Mouse (Mus musculus) gastrocnemius, postnatal 10 days (tissue): ENCODE data around the gene Wdr24. TPM values are rescaled to one million over a fixed set of nuclear protein-coding genes. Genes with fewer than 3 reads are reported as not detected.

Source experiments
- DNase-seq: peaks from one replicate; pipeline ENCODE4 v3.0.0; 2021; ENCODE audit warnings: mixed read lengths
- long read RNA-seq, 2 experiments: library from polyadenylated mRNA; stranded (forward); transcript quantifications; one replicate each; pipeline ENCODE4 v2.0.0; 2021
- total RNA-seq, 2 experiments: library from RNA; stranded (reverse); gene quantifications; 2 replicates each; pipeline ENCODE4 v1.2.3; 2021

The Wdr24 gene
- 10 to 100 TPM in 1 of 2 experiments, 1 to 10 TPM in 1; 10.0 to 10.8 TPM for total RNA-seq
- long read RNA-seq, experiment 1, transcript Wdr24-201 (9 exons, 3,099 nt), result major isoform, 19 of 29 reads
- long read RNA-seq, experiment 1, partial matches to known transcripts, result 3 of 29 reads
- long read RNA-seq, experiment 1, other reads (novel, unspliced or antisense), result 4 of 29 reads
- long read RNA-seq, experiment 2, transcript Wdr24-201 (9 exons, 3,099 nt), result major isoform, 13 of 19 reads
- long read RNA-seq, experiment 2, partial matches to known transcripts, result 3 of 19 reads
- long read RNA-seq, experiment 2, other reads (novel, unspliced or antisense), result 3 of 19 reads

DNA sequence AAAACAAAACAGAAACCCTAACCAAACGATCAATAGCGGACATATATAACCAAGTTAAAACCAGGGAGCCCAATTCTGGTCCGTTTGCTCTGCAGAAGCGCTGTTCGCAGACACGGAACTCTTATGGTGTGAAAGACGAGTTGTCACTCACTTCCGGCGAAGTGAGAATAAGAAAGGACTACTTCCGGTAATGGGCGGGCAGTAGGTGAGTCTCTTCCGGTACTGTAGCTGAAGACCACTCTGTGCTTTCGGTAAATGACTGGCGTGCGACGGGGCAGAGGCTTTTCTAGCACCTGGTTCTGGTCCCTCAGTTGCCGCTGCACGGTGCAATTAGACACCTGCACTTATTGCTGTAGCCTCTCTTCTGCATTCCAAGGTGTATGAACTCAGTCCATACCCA is at the start of gene Wdr24:
Gene Wdr24, plus strand, starts transcription at position 176 of the 400 bp plus-strand sequence.
- no peak for DNase-seq

DNA sequence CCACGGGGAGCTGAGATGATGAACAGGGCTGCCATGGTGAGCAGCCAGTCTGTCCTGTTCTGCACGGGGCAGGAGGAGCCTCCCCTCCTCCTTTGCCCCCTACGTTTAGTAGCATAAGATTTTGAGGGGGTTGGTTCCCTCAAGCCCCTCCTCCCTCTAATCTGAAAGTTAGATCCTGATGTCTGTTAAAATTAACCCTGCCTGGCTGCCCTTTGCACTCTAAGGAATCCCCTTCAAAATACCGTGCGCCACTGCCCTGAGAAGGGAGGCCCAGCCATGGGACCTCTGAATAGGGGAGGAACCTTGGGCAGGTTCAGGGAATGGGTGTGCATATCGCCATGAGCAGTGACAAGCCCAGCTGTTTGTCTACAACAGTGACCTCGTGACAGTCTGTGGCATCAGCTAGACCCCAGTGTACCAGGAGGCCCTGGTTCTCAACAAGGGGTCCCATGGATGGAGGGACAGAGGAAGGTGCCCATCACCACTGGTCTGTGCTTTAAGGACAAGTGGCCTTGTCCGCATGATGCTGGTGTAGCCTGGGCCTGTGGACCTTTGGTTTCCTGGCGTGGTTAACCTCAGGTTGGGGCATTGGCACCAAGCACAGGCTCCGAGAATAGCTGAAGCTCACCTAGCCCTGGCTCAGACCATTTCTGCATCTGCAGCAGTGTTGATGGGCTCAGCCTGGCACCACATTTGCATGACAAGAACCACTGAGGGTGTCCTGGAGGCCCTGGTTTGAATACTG is 47.9 kb upstream of the Wdr24 start:
- no peak for DNase-seq

DNA sequence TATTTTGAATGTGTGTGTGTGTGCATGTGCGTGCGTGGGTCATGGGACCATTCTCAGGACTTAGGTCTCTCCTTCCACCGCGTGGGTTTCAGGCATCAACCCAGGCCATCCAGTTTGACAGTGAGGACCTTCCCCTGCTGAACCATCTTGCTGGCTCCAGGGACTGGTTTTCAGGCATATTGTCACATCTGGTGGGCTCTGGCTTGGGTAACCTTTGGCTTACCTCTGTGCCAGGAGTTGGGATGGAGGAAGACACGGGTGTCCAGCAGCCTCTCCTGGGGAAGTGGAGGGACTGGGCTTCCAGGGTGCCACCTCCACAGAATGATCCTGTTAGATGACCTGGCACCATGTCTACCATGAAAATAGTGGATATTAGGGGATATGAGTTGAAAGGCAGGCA is 45.5 kb upstream of the Wdr24 start:
- no peak for DNase-seq

DNA sequence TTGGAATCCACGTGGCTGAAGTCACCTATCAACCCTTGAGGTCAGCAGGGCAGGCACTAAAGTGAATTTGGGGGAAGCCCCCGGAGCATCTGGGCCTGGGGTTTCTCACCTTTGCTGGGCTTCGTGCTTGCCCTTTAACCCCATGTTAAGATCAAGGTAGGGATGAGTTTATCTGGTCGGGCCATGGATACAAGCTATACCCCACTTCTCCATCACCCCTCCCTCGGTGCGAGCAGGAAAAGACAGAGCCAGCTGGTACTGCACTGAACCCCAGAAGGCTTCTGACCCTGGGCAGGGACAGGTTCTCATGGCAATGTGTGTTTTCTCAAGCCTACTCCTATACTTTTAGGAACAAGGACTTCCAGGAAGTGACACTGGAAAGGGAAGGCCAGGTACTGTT is 42.1 kb upstream of the Wdr24 start:
- no peak for DNase-seq

DNA sequence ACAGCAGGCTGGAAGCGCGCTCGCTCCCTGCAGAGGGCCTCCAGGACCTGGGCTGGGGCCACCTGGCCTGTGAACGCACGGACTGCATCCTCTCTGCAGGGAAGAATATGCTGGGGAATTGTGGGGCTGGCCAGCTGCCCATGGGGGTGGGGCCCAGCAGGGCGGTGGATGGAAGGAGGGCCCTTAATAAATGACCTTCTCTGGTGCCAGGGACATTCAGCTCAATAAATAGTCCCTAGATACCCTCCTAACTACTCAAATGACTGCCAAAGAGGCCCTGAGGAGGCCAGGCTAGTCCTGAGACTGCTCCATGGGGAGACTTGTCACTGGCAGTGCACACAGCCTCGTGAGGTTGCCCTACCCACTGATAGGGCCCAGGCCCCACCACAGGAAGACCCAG is 40.3 kb upstream of the Wdr24 start:
- no peak for DNase-seq

DNA sequence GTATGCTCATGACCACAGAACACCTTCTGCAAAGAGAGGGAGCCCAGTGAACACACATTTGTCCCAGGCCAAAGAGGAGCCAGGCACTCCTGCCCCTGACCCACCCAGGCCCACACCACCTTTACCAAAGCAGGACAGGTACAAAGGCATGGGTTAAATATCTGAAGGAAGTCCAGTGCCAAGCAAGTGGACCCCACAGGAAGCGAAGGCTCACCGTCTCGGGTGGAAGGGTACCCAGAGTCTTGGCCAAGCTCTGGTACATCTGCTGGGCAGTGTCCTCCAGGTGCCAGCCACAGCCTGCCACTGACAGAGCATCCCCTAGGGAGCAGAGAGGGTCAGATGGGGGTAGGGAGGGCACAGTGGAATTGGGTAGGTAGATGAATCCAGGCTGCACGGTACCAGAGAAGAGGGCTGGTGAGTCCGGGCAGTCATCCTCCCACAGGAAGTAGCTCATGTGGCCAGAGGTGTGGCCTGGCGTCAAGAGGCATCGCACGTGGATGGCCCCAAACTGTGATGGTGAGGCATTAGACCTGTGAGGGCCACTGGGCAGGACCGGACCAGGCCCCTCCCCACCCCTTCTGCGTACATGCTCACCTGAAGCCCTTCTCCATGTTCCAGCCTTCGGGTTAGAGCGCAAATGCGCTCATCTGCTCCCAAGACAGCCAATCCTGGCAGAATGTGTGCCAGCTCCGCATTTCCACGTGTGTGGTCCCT is 39.4 kb upstream of the Wdr24 start:
- no peak for DNase-seq

DNA sequence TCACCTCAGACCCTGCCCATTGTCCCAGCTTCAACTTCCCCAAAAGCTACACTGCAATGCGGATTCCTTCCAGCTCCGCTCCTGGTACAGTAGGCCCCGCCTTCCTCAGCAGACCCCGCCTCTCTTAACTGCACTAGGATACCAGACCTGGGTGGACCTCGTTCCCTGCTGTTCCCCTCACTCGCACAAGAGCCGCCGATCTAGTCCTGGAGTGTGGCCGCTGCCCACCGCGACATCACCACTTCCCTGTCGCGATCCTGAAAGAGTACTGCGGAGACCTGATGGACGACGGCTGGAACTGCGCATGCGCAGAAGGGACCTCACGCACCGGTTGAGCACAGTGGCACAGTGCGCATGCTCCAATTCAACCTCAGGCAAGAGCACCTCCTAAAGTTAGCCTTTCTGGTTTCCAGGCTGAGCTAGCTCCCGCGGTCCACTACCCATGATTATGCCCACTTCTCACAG is 38.1 kb upstream of the Wdr24 start, which contains the start of gene Haghl:
Gene Haghl, minus strand, starts transcription at position 393 of the 465 bp plus-strand sequence.
- peak; percentile 97 for DNase-seq

DNA sequence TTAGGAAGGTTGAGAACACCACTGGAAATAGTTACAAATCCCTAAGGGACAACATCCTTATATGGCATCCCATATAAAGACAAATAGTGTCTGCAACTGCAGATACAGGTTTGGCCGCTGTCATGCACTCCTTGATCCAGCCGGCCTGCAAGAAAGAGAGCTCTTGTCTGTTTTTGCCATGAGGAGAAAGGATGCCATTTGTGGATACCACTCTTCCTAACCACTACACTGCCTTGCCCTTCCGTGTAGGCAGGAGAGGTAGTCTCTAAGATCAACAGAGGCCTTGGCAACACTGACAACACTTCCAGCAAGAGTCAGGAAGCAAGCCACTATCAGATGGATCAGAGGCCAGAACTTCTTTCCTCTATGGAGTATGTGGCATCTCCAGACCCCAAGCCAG is 37.1 kb upstream of the Wdr24 start, which contains the start of gene Ccdc78:
Gene Ccdc78, plus strand, starts transcription at position 301 of the 400 bp plus-strand sequence.
- no peak for DNase-seq

DNA sequence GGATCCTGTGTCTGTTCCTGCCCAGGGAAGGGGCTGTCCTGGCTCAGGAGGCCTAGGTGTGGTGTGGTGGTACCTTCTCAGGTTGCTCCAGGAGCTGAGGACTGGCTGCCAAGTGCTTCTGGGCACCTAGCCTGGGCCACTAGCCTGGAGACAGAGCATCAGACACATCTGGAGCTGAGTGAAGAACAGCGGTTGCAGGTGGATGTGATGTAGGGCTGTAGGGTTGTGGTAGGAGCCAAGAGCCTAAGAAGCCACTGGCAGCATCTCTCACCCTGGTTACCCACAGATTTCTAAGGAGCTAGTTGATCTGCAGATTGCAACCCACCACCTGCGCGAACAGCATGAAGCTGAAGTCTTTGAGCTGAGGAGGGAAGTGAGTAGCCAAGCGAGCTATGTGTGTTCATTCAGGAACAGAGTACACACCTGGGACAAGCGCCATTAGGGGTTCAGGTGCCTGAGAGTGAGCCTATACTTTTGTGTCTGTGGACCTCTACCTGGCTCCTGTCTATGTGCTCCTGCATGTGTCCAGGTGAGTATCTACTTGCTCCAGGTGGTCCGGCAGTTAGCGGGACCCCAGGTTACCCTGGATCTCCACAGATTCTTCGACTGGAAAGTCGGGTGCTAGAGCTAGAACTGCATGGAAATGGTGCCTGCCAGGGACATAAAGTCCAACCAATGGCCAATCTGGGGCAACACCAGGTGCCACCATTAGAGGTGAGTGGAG is 36.5 kb upstream of the Wdr24 start:
- no peak for DNase-seq

DNA sequence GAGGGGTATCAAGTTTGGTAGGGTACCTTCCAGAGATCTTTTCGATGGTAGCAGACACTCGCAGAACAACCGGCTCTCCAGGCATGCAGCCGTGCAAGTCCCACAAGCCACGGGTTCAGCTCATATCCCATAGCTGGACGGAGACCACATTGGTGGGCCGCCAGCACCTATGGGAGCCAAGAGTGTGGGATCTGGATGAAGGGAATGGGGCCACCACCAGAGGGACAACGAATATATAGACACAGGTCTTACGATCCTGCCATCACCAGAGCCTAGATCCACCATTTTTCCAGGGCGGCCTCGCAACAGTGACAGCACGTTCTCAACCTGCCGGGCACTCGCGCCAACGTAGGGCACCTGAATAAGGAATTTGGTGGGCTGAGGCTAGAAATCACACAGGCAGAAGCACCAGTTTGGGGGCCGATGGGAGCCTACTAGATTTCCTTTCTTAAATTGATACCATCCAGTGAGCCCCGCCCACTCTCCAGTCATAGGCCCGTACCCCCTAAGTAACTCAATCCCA is 32.0 kb upstream of the Wdr24 start:
- DNase-seq, result no peak

DNA sequence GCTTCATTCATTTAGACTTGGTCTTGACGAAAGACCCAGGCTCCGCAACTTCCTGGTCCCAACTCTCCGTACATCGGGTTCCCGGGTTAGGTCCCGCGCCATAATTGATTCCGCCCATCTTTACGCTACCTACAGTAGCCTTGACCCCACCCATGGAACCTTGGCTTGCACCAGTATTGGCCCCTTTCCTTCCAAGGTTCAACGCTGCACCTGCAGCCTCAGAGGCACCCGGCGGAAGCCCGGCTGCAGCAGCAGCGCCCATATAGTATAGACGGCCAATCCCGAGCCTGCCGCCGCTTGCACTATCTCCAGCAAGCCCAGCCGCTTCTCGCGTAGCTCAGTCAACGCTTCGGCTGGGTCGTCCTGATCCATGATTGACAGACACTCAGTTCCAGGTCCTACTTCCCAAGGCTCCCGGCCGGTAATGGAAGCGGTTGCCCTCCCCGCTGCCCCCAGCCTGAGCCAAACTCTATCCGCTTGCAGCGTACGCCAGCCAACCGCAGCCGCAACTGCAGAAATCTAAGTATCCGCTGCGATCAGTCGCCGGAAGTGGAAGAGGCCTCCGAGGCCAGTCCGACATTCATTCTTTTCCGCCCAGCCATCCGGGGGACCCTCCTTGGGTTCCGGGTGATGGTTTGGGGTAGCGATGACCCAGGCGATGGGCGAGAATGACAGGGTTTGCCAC is 31.4 kb upstream of the Wdr24 start:
- DNase-seq, result peak; percentile 83

DNA sequence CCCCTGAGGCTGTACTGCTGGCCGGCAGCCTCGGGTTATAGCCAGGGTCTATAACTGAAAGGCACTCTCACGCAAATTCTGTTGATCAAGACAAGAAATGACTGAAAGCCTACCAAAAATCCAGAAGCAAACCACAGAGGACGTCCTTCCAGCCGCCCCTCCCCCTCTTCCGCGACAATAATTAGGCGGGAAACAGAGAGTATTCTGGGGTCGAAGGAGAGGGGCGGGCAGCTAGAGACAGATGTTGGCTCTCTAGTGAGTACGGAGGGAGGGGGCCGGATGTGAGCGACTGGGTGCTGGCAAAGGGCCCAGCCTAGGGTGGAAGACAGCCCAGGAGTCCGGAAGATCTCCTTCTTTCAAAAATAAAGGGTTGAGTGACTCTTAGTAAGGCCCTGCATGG is 30.8 kb upstream of the Wdr24 start, which contains the start of gene Fam173a:
Gene Fam173a, minus strand, starts transcription at position 287 of the 400 bp plus-strand sequence.
- DNase-seq, result peak; percentile 81

DNA sequence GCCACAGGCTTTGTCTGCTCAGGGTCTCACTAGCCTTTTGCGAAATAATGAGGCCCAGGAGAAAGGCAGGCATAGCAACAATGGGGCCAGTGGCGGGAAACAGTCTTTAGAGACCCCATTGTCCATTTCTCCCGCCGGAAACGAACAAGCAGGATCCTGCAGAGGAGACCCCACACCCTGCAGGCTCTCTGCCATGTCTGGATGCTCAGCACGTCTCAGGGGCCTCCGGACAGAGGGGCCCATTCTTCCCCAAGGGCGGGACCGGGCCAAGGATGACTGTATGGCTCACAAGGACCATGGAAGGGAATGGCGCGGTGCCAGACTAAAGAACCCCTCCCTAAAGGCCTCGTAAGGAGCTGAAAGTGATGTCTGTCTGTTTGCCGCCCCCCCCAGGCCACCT is 29.2 kb upstream of the Wdr24 start:
- no peak for DNase-seq

DNA sequence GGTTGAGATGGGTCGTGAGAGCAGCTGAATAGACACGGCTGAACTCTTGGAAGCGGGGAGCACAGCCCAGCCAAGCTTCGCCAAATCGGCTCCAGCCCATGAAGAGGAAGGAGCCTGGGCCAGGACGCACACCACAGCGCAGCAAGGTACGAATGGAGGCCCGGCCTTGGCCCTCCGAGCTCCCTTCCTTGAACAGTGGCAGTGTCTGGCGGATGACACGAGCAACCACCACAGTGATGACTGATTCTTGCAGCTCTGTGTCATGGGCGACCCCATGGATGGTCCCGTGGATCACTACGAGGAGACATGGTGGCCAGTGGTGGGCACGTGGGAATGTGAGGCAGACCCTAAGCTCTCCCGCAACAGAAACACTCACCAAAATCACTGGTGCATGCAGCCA is 28.4 kb upstream of the Wdr24 start:
- no peak for DNase-seq

DNA sequence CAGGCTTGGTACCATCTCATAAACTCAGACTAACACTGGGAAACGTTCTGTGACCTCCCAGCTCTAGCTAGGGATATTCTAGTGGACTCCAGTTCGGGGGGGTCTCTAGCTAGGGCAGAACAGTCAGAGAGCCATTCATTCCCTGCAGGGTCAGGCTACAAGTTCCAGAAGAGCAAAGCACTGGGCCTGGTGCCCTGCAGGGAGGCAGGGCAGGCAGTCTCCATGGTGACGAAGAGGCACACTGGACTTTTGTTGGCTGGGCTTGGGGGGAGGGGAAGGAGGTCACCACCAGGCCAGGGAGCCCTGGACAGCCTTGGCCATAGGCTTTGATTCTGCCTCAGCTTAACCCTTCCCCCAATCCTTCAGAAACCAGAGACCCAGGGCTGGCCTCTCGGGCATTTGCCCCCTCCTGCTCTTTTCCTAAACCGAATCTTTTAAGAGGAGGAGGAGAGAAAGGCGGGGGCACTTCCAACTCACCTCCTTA is 27.8 kb upstream of the Wdr24 start, which contains the start of gene AC134908.4:
Gene AC134908.4, minus strand, starts transcription at position 51 of the 484 bp plus-strand sequence.
- DNase-seq, result no peak

DNA sequence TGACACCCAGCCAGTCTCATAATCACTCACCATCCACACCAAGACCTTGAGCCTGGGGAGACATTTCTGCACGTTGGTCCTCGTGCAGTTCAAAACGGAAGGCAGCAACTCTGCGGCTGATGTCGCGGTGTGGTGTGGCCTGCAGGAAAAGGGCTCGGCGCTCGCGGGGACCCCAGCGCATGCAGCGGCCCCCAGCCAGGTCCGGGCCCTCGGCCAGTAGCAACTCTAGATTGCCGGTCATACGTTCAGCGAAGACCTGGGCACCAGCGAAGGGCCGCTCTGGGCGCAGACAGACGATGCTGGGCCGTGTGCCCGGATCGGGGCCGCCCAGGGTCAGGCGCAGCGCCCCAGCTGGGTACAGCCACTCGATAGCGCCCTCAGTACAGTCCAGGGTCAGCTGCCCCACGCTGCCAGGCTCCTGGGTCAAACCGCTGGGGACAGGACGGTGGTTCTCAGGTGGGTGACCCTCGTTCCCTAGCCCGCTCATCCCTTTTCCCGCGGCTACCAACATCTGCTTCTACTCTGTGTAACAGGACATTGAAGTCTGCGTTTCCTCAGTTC is 27.1 kb upstream of the Wdr24 start:
- DNase-seq, result peak; percentile 53

DNA sequence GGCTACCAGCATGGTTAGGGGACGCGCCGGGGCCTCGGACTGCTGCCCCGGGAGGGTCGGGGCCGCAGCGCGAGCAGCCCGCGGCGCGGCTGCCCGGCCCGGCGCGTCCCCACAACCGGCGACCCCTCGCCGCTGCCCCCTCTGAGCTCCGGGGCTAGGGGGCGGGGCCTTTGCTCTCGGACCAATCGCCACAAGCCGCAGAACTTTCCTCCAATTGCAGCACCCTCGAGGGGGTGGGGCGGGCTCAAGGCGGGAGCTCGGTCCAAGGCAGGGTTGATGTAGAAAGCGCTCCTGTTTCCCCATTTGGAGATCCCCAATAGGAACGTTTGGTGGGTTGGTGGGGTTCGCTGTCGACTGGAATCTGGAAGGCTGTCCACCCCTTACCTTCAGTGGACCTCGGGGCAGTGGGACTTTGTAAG is 26.5 kb upstream of the Wdr24 start, which contains the start of gene Metrn:
Gene Metrn, minus strand, starts transcription at position 186 of the 419 bp plus-strand sequence.
- DNase-seq, result peak; percentile 89

DNA sequence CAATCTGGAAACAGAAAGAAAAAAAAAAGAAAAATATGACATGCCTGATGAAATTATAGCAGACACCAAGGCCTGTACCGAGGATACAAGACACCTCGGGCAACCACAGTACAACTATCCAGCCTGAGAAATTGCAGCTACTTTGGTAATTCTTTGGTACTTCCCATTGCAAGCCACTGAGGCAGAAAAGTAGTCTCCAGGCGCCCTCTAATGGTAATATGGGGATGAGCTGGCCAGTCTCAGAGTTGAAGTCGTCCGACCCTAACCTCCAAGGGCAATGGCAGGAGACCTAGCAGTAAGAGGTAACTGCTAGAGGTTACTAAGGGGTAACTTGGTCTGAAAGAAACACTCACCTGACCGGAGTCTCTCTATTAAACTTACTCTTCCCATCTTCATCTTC is 22.4 kb upstream of the Wdr24 start:
- DNase-seq, result no peak

DNA sequence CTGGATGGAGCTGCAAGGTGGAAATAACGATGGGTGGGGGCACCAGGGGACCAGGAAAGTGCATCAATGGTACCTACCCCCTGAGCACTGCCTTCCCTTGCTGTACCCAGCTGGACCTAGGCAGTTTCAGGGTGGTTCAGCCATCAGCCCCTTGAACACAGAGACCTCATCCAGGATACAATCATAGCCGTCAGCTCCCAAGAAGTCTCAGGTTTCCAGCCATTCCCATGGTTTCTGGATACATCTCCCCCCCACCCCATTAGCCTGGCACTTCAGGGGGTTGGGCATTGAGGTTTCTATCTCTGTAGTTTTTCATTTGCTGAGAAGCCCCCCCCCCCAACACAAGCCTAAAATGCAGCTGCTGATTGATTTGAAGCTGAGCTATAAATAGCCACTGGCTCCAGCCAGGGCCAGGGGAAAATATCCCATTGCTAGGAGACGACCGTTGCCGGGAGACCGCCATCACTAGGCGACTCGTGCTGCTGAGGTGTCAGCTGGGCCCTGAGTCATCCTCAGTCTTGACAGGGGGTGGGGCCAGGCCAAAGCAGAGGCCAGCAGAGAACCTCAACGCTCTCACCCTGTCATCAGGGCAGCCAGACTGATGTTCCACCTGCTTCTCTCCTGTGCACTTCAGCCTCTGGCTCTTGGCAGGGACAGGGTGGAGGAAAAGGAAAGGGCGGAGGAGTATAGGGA is 20.5 kb upstream of the Wdr24 start:
- DNase-seq, result peak; percentile 48

DNA sequence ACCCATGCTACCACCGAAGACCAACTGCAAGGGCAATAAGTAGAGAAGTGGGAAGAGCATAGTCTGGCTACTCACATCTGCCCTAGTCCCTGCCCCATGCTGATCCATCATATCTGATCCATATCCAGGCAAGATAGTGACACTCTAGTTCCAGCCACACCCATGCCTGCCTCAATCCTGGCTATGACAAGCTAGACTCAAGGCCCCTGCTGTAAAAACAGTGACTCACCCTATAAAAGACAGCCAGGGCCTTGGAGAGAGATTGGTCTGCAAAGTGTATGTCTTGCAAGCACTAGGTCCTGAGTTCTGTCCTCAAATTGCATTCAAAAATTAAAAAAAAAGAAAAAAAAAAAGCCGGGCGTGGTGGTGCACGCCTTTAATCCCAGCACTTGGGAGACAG is 16.9 kb upstream of the Wdr24 start:
- no peak for DNase-seq
